Mouse (Mus musculus) lung, postnatal 0 days (tissue): ENCODE measurements around the gene Degs2. TPM values are rescaled to one million over a fixed set of nuclear protein-coding genes. Genes with fewer than 3 reads are reported as not detected.
A peak's percentile ranks its signal among the peaks of the same experiment; 100 is the strongest.

Source experiments
- ATAC-seq: fragments of 200-750 bp; cut with Nextera tagmentation; 2 replicates; pipeline ENCODE4 v1.8.0; 2017; ENCODE audit warnings: moderate library complexity
- DNase-seq: peaks from one replicate; pipeline ENCODE4 v3.0.0-alpha.2; 2016; ENCODE audit warnings: low spot score
- H3K27ac ChIP-seq: fragments of 300-500 bp; sonication (generic); 2 replicates; pipeline ENCODE4 v1.5.1; 2014; ENCODE audit warnings: antibody characterized with exemption, mild to moderate bottlenecking, low read length, mixed read lengths
- H3K27me3 ChIP-seq: fragments of 300-500 bp; sonication (generic); replicated peaks from 2 replicates; pipeline ENCODE4 v1.6.1; 2014; ENCODE audit warnings: low read length, mixed read lengths; ENCODE audit not compliant: insufficient read depth
- H3K36me3 ChIP-seq: fragments of 300-500 bp; sonication (generic); 2 replicates; pipeline ENCODE4 v1.6.1; 2014; ENCODE audit warnings: low read length, mixed read lengths; ENCODE audit not compliant: insufficient read depth
- H3K4me1 ChIP-seq: fragments of 300-500 bp; sonication (generic); 2 replicates; pipeline ENCODE4 v1.6.1; 2014; ENCODE audit warnings: antibody characterized with exemption, low read depth, low read length, mixed read lengths; ENCODE audit not compliant: insufficient read depth
- H3K4me2 ChIP-seq: fragments of 300-500 bp; sonication (generic); replicated peaks from 2 replicates; pipeline ENCODE4 v1.6.1; 2014; ENCODE audit warnings: low read depth, mild to moderate bottlenecking, low read length, moderate library complexity, mixed read lengths
- H3K4me3 ChIP-seq: fragments of 300-500 bp; sonication (generic); 2 replicates; pipeline ENCODE4 v1.5.1; 2014; ENCODE audit warnings: low read depth, low read length
- H3K9ac ChIP-seq: fragments of 300-500 bp; sonication (generic); replicated peaks from 2 replicates; pipeline ENCODE4 v1.6.1; 2014; ENCODE audit warnings: low read depth, mild to moderate bottlenecking
- H3K9me3 ChIP-seq: fragments of 300-500 bp; sonication (generic); 2 replicates; pipeline ENCODE4 v1.6.1; 2016; ENCODE audit warnings: low read length, mixed read lengths
- CTCF ChIP-seq: IDR thresholded peaks from 2 replicates; pipeline ENCODE4 v1.5.1; 2016; ENCODE audit warnings: antibody characterized with exemption, mild to moderate bottlenecking
- EP300 ChIP-seq: IDR thresholded peaks from 2 replicates; pipeline ENCODE4 v1.6.1; 2016; ENCODE audit warnings: antibody characterized with exemption, mild to moderate bottlenecking, control low read depth
- WGBS: fragments of 180-500 bp; shearing (Covaris S2); extraction: QIAGEN DNeasy Blood & Tissue Kit; methylation state at CpG from one replicate; pipeline ENCODE4 v1.1.7; 2014; 5-methylcytosine and 5-hydroxymethylcytosine counted together
- polyA plus RNA-seq: library from polyadenylated mRNA; unstranded; fragments of >200 nt; fragmentation: Nextera tagmentation; extraction: Ambion mirVana; gene quantifications from 2 replicates; pipeline ENCODE4 v1.2.1, GENCODE M21; 2015

Degs2 gene
- polyA plus RNA-seq, 1 experiment from 2014 or later: 0.75 TPM

GRCm38 (mm10) chr12:108706129-108706528 is 4.0 kb upstream of the Degs2 start:
- Histone ChIP-seq H3K27ac (no peak overlapping the region), H3K4me1 (no peaks in the 10 kb centered on the region; the same call in 1 of the 2 replicates), H3K9me3 (no peaks in the 10 kb centered on the region), H3K4me3 (no peak overlapping the region), H3K4me2 (no peak overlapping the region), H3K36me3 (no peaks in the 10 kb centered on the region), H3K27me3 (peaks cover 16% of the 10 kb centered on the region), H3K9ac (no peak overlapping the region)
- ATAC-seq (no peak), DNase-seq (peak; percentile 63)
- 44% methylated on average over 7 of the region's 7 CpGs for WGBS
- no peak for TF ChIP-seq EP300
- TF ChIP-seq CTCF: peak; percentile 64

DNA sequence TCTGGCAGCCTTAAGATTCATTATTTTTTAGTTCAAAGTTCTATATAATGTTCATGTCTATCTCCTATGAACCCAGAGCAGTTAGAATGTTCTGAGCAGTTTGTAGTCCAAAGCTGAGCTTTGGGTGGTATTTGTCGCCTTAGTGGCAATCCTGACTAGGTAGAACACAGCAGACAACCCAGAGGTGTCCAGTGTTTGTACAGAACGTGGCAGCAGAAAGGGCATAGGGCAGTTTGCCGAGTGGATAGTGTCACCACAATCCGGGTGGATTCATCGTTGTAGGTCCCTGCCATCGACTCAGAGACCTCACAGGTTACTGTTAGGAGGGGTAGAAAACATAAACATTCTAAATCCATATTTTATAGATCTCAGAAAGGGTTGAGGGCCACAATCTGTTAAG is 3.4 kb upstream of the Degs2 start:
- ATAC-seq (no peak), DNase-seq (no peak)
- no peaks in the 10 kb centered on the region for H3K9me3 ChIP-seq
- H3K4me2 ChIP-seq: no peak overlapping the region
- H3K27ac ChIP-seq: no peak overlapping the region
- H3K27me3 ChIP-seq: peaks cover 18% of the 10 kb centered on the region
- WGBS: 81% methylated on average over 6 of the region's 6 CpGs
- H3K4me1 ChIP-seq: no peaks in the 10 kb centered on the region
- H3K36me3 ChIP-seq: no peaks in the 10 kb centered on the region
- H3K9ac ChIP-seq: no peak overlapping the region
- TF ChIP-seq EP300 (no peak), CTCF (no peak)
- no peak overlapping the region for H3K4me3 ChIP-seq

DNA sequence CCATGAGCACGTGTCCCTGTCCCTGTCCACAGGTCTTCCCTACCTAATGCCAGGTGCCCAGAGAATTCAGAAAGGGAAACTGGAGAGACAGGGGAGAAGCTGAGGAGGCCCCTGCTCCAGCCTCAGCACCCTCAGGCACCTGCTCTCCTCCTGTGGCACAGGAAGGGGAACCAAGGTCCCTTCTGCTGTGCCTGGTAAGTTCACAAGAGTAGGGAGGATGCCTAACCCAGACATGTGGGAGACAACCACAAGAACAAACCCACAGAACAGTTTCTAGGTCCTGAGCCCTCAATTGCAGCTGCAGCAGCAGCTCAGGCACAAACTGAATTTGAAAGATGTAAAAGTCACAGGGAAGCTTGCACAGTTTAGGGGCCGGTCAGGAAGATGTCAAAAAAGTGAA is 894 bp downstream of the Degs2 start:
- H3K4me1 ChIP-seq: no peaks in the 10 kb centered on the region
- ATAC-seq: no peak

DNA sequence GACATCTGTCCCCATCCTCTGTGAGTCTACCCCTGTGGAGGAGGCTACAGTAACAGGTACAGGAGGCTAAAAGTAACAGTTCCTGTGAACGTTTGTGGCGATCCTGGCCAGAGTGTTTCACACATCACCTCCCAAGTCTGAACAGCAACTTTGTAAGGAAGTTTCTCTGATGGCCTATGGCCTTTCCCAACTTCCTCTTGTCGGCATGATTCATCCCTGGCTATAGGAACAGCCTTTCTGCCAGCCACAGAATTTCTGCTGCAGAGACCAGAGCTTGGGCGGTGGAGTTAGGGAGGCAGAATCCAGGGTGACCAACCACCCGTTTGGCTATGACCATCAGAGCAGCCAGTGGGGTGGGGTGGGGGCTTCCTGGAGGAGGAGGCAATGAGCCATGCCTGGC is 2.1 kb downstream of the Degs2 start:
- Histone ChIP-seq H3K9ac (no peak overlapping the region), H3K27me3 (peaks cover 21% of the 10 kb centered on the region), H3K36me3 (no peaks in the 10 kb centered on the region), H3K4me2 (no peak overlapping the region), H3K4me3 (no peak overlapping the region), H3K9me3 (no peaks in the 10 kb centered on the region), H3K4me1 (no peaks in the 10 kb centered on the region), H3K27ac (no peak overlapping the region)
- DNase-seq: no peak
- ATAC-seq: no peak
- TF ChIP-seq CTCF (no peak), EP300 (no peak)
- WGBS: 46% methylated on average over 5 of the region's 5 CpGs

More for the DNA sequence above, 894 bp downstream of the Degs2 start:
- no peak overlapping the region for H3K4me2 ChIP-seq
- H3K27ac ChIP-seq: no peak overlapping the region
- no peaks in the 10 kb centered on the region for H3K9me3 ChIP-seq
- H3K9ac ChIP-seq: no peak overlapping the region
- H3K27me3 ChIP-seq: peaks cover 21% of the 10 kb centered on the region
- no peaks in the 10 kb centered on the region for H3K36me3 ChIP-seq
- H3K4me3 ChIP-seq: no peak overlapping the region
- no peak for TF ChIP-seq CTCF
- TF ChIP-seq EP300: no peak
- DNase-seq: no peak
- WGBS: 68% methylated on average over 2 of the region's 2 CpGs

- Histone ChIP-seq H3K9me3 (no peaks in the 10 kb centered on the region), H3K4me1 (no peaks in the 10 kb centered on the region), H3K36me3 (no peaks in the 10 kb centered on the region), H3K4me3 (no peak overlapping the region), H3K4me2 (no peak overlapping the region), H3K9ac (no peak overlapping the region), H3K27me3 (peaks cover 21% of the 10 kb centered on the region), H3K27ac (no peak overlapping the region)
- TF ChIP-seq EP300 (no peak), CTCF (no peak)
- DNase-seq: no peak
- WGBS: 64% methylated on average over 10 of the region's 10 CpGs
- no peak for ATAC-seq
These were observed 2.5 kb downstream of the Degs2 start for GRCm38 (mm10) chr12:108699576-108699975.

DNA sequence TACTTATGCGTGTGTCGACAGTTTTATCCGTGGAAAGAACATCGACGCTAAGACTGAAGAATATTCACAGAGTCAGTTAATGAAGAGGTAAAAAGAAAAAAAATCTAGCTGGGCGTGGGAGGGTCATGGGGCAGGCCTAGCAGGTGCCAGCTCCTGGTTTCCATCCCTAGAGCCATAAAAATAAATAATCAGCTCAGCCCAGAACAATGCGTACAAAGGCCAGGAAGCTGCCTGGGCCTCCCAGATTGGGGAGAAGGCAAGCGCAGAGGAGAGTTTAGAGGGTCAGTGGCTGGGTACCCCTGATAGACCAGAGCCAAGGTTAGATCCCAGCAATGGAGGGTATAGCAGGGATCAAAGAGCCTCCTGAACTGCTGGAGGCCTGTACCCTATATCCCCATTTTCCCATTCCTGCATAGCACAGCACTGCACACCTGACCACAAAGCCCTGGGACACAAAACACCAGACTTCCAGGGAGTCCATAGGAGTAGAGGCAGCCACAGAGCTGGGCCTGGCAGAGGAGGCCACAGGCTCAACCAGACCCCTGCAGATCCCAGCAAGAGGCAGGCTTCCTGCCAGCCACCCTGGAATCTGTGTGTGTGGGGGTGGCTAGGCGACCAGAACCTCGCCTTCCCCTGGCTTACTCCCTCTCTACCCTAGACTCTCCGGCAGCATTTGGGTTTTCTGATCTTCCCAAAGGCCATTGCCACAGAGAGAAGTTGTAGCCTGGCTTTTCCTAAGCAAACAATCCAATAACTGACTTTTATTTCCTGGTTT is 3.2 kb downstream of the Degs2 start:
- Histone ChIP-seq H3K36me3 (no peaks in the 10 kb centered on the region), H3K27me3 (peaks cover 21% of the 10 kb centered on the region), H3K27ac (no peak overlapping the region; the same call in 1 of the 2 replicates), H3K4me1 (no peaks in the 10 kb centered on the region), H3K4me3 (no peak overlapping the region), H3K9me3 (no peaks in the 10 kb centered on the region), H3K9ac (no peak overlapping the region), H3K4me2 (no peak overlapping the region)
- DNase-seq: no peak
- TF ChIP-seq CTCF (no peak), EP300 (no peak)
- ATAC-seq: no peak
- 60% methylated on average over 11 of the region's 11 CpGs for WGBS

- Histone ChIP-seq H3K4me3 (no peak overlapping the region), H3K27me3 (no peaks in the 10 kb centered on the region), H3K4me1 (no peaks in the 10 kb centered on the region), H3K9me3 (no peaks in the 10 kb centered on the region), H3K9ac (no peak overlapping the region), H3K27ac (no peak overlapping the region), H3K36me3 (no peaks in the 10 kb centered on the region), H3K4me2 (no peak overlapping the region)
- WGBS: 77% methylated on average over 1 of the region's 1 CpGs
- TF ChIP-seq CTCF: no peak
- no peak for TF ChIP-seq EP300
- no peak for ATAC-seq
- DNase-seq: no peak
These were observed 7.9 kb downstream of the Degs2 start for GRCm38 (mm10) chr12:108694223-108694622.
